Comparison of ENCODE assay signal across 23 mouse cellular contexts in genomic region chr5:75073167-75073566, GRCm38 (mm10). TPM values are rescaled to one million over a fixed set of nuclear protein-coding genes. Genes with fewer than 3 reads are reported as not detected.
"Had no signal": no experiment of that assay in that cellular context is flagged by ENCODE, and none has a peak within 500 bp of the region (broad histone marks: within the 10 kb centered on the region; RNA-seq: fewer than 3 reads in every experiment).

No protein-coding gene starts in this region.

- H3K36me3 ChIP-seq: lung, embryonic 15.5 days; midbrain, embryonic 12.5 days; neural tube, embryonic 12.5 days; stomach, embryonic 15.5 days had no signal

- ATAC-seq: liver, postnatal 0 days; lung, postnatal 0 days had no signal

- DNase-seq: liver, postnatal 0 days; lung, adult 2 months; lung, postnatal 14 days; lung, postnatal 36 days; midbrain, embryonic 14.5 days; right cerebral cortex, postnatal 14 days; thymus, postnatal 14 days; thymus, postnatal 36 days had no signal

- H3K9ac ChIP-seq: liver, postnatal 0 days; lung, embryonic 15.5 days; midbrain, embryonic 12.5 days; neural tube, embryonic 12.5 days; stomach, embryonic 15.5 days had no signal

- H3K4me2 ChIP-seq: lung, embryonic 15.5 days; midbrain, embryonic 12.5 days; stomach, embryonic 15.5 days had no signal

- H3K27ac ChIP-seq: lung, embryonic 15.5 days; macrophage; midbrain, embryonic 12.5 days; neural tube, embryonic 12.5 days; stomach, embryonic 15.5 days; stomach, postnatal 0 days had no signal

- H3K4me3 ChIP-seq: lung, embryonic 15.5 days; megakaryocyte, embryonic 14.5 days; midbrain, embryonic 12.5 days; neural tube, embryonic 12.5 days; stomach, embryonic 15.5 days had no signal

- H3K9me3 ChIP-seq: lung, embryonic 15.5 days; midbrain, embryonic 12.5 days; neural tube, embryonic 12.5 days; stomach, embryonic 15.5 days had no signal

RNA-seq across cellular contexts. Expression of gene Gsx2, which starts 2.2 kb away (rescaled TPM):
- total RNA-seq: megakaryocyte progenitor cell, adult 5-6 weeks; midbrain, postnatal 0 days; monocyte, adult 5-6 weeks; neutrophil, adult 5-6 weeks had no signal
- polyA plus RNA-seq: liver, postnatal 0 days; lung, adult 2 months; lung, embryonic 15.5 days; lung, postnatal 0 days; macrophage; midbrain, embryonic 14.5 days; spleen, adult 2 months; stomach, embryonic 15.5 days; stomach, postnatal 0 days; testis, adult 2 months; thymus, postnatal 0 days had no signal
